Mouse (Mus musculus) intestine, embryonic 15.5 days (tissue): ENCODE results near the gene Polrmt. TPM values are rescaled to one million over a fixed set of nuclear protein-coding genes. Genes with fewer than 3 reads are reported as not detected.

Source experiments
- ATAC-seq: fragments of 200-750 bp; cut with Nextera tagmentation; 2 replicates; pipeline ENCODE4 v1.8.0; 2017; ENCODE audit warnings: moderate TSS enrichment, moderate library complexity
- H3K27ac ChIP-seq: fragments of 300-500 bp; sonication (generic); 2 replicates; pipeline ENCODE4 v1.5.1; 2015; ENCODE audit warnings: mild to moderate bottlenecking, inconsistent platforms
- H3K27me3 ChIP-seq: fragments of 300-500 bp; sonication (generic); replicated peaks from 2 replicates; pipeline ENCODE4 v1.6.1; 2015; ENCODE audit warnings: inconsistent platforms
- H3K36me3 ChIP-seq: fragments of 300-500 bp; sonication (generic); 2 replicates; pipeline ENCODE4 v1.6.1; 2015; ENCODE audit warnings: inconsistent platforms
- H3K4me1 ChIP-seq: fragments of 300-500 bp; sonication (generic); replicated peaks from 2 replicates; pipeline ENCODE4 v1.6.1; 2015; ENCODE audit warnings: inconsistent platforms
- H3K4me2 ChIP-seq: fragments of 300-500 bp; sonication (generic); replicated peaks from 2 replicates; pipeline ENCODE4 v1.6.1; 2015; ENCODE audit warnings: mild to moderate bottlenecking, inconsistent platforms
- H3K4me3 ChIP-seq: fragments of 300-500 bp; sonication (generic); replicated peaks from 2 replicates; pipeline ENCODE4 v1.5.1; 2015; ENCODE audit warnings: inconsistent platforms
- H3K9ac ChIP-seq: fragments of 300-500 bp; sonication (generic); 2 replicates; pipeline ENCODE4 v1.6.1; 2015; ENCODE audit warnings: inconsistent platforms
- H3K9me3 ChIP-seq: fragments of 300-500 bp; sonication (generic); 2 replicates; pipeline ENCODE4 v1.6.1; 2016; ENCODE audit warnings: inconsistent platforms
- WGBS: fragments of 180-500 bp; shearing (Covaris S2); methylation state at CpG from one replicate; pipeline ENCODE4 v1.1.7; 2015; 5-methylcytosine and 5-hydroxymethylcytosine counted together
- polyA plus RNA-seq: library from polyadenylated mRNA; unstranded; fragments of >200 nt; fragmentation: Nextera tagmentation; extraction: Ambion mirVana; gene quantifications from 2 replicates; pipeline ENCODE4 v1.2.1, GENCODE M21; 2015

The Polrmt gene
- polyA plus RNA-seq, 1 experiment from 2014 or later: 37.8 TPM

DNA sequence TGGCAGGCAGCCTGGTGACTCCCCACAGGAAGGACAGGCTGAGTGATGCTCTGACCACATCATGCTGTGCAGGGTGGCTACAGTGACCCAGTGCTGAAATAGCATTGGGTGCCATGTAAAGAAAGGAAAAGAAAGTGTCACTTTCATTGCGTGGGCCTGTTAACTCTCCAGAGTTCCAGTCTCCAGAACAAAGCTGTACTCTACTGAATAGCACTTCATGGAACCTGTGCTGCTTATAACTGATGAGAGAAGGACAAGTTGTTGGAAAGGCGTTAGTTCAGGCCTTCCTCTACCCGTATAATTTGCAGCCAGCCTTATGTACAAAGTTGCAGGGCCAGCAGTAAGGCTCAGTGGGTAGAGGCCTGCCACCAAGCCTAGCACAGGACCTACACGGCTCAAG lies 57.7 kb downstream of the Polrmt start, which contains the start of gene Gzmm:
TSS of gene Gzmm (plus strand) at position 301 of the 400 bp plus-strand sequence.
- Histone ChIP-seq H3K9ac (no peak within 1 kb of the TSS), H3K4me1 (peaks cover 7% of the 10 kb centered on the region), H3K9me3 (no peaks in the 10 kb centered on the region), H3K27me3 (no peaks in the 10 kb centered on the region), H3K4me2 (no peak within 1 kb of the TSS), H3K4me3 (no peak within 1 kb of the TSS), H3K27ac (no peak within 1 kb of the TSS), H3K36me3 (peaks cover 43% of the 10 kb centered on the region)
- 71% methylated on average over 4 of the region's 4 CpGs for WGBS
- no peak for ATAC-seq

DNA sequence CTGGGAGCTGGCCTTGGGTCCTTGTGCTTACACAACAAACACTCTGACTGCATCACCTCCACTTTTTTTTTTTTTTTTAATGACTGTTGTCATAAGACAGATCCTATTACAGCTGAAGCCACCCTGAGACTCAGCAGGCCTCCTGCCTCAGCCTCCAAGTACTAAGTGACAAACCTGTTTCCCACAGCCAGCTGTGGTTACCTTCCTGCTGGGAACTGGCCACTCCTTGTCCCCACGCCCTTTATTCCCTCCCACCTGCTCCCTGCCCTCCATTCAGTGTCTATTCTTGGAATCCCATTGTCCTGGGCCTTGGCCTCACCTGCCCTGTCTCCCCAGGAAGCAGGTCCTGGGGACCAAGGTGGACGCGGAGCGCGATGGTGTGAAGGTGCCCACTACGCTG lies 58.9 kb downstream of the Polrmt start:
- no peak for ATAC-seq
- Histone ChIP-seq H3K9me3 (no peaks in the 10 kb centered on the region), H3K9ac (no peak overlapping the region), H3K27ac (no peak overlapping the region), H3K4me3 (no peak overlapping the region), H3K36me3 (peaks cover 43% of the 10 kb centered on the region), H3K4me1 (peaks cover 15% of the 10 kb centered on the region), H3K4me2 (no peak overlapping the region), H3K27me3 (no peaks in the 10 kb centered on the region)
- 91% methylated on average over 6 of the region's 6 CpGs for WGBS

DNA sequence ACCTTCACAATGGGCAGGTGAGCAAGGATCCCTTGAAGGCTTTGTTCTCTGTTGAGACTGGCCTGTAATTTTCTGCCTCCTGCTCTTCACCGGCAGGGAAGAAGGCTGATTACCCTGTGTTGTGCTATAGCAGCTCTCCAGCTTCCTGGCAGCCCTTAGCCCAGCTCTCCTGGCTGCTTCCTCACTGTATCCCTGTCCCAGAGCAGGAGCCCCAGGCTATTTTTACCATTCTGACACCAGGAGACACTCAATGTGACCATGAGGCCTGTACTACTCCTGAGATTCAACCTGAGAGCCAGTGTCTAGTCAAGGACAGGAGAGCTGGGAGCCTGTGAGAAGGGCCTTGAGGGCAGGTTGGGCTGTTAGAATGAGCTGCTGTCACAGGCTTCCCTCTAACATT lies 59.7 kb downstream of the Polrmt start:
- Histone ChIP-seq H3K27ac (no peak overlapping the region), H3K4me2 (no peak overlapping the region), H3K4me3 (no peak overlapping the region), H3K9me3 (no peaks in the 10 kb centered on the region), H3K4me1 (peaks cover 15% of the 10 kb centered on the region), H3K36me3 (peaks cover 43% of the 10 kb centered on the region), H3K9ac (no peak overlapping the region), H3K27me3 (no peaks in the 10 kb centered on the region)
- 96% methylated on average over 1 of the region's 1 CpGs for WGBS
- no peak for ATAC-seq

DNA sequence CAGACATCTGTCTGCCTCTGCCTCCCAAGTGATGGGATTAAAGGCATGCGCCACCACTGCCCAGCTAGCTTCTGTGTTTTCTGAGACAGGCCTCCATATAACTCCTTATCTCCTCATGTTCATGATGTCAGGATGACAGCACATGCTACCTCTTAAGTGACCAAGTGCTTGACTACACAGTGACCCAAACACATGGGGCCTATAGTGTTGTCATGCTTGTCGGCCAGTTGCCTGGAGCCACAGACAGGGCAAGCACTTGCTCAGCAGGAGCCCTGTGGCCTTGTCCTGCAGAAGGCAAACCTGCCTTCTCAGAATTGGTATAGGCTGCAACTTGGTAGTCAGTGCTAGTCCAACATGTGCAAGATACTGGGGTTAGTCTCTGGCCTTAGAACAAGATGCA lies 60.2 kb downstream of the Polrmt start:
- H3K4me2 ChIP-seq: no peak overlapping the region
- H3K9me3 ChIP-seq: no peaks in the 10 kb centered on the region
- H3K27ac ChIP-seq: no peak overlapping the region
- no peak for ATAC-seq
- no peak overlapping the region for H3K9ac ChIP-seq
- H3K36me3 ChIP-seq: peaks cover 43% of the 10 kb centered on the region
- H3K4me3 ChIP-seq: no peak overlapping the region
- H3K4me1 ChIP-seq: peaks cover 15% of the 10 kb centered on the region
- 81% methylated on average over 2 of the region's 2 CpGs for WGBS
- no peaks in the 10 kb centered on the region for H3K27me3 ChIP-seq

Other genes with a start within 250 kb of the Polrmt start
- gene Plpp2, start 212.8 kb downstream of the Polrmt start, polyA plus RNA-seq: 106 and 121 TPM in 2 replicates
- 40.5 and 44.3 TPM in 2 replicates for gene Mier2, start 191.4 kb downstream of the Polrmt start, polyA plus RNA-seq
- gene Theg, start 159.2 kb downstream of the Polrmt start, polyA plus RNA-seq: not detected in 2 replicates
- gene C2cd4c, start 132.6 kb downstream of the Polrmt start, polyA plus RNA-seq: 0.05 and 0.06 TPM in 2 replicates
- 7.6 and 8.2 TPM in 2 replicates for gene Shc2, start 108.7 kb downstream of the Polrmt start, polyA plus RNA-seq
- gene Odf3l2, start 100.8 kb downstream of the Polrmt start, polyA plus RNA-seq: not detected in 2 replicates
- gene Madcam1, start 82.0 kb downstream of the Polrmt start, polyA plus RNA-seq: 23.6 and 28.6 TPM in 2 replicates
- 62.8 and 63.0 TPM in 2 replicates for gene Tpgs1, start 77.2 kb downstream of the Polrmt start, polyA plus RNA-seq
- 137 and 144 TPM in 2 replicates for gene Cdc34, start 64.4 kb downstream of the Polrmt start, polyA plus RNA-seq
- 0.52 and 0.76 TPM in 2 replicates for gene Gzmm, start 57.6 kb downstream of the Polrmt start, polyA plus RNA-seq
- gene Bsg, start 42.1 kb downstream of the Polrmt start, polyA plus RNA-seq: 1,119 and 1,131 TPM in 2 replicates
- gene Hcn2, start 29.9 kb downstream of the Polrmt start, polyA plus RNA-seq: 0.18 and 0.23 TPM in 2 replicates
- gene Fgf22, start 8.5 kb upstream of the Polrmt start, polyA plus RNA-seq: 0.09 and 0.28 TPM in 2 replicates
- gene Rnf126, start 20.4 kb upstream of the Polrmt start, polyA plus RNA-seq: 89.8 and 91.6 TPM in 2 replicates
- gene Fstl3, start 30.7 kb upstream of the Polrmt start, polyA plus RNA-seq: 14.0 and 16.1 TPM in 2 replicates
- 0.09 TPM in 1 of 2 replicates, not detected in the other for gene Prss57, start 44.4 kb upstream of the Polrmt start, polyA plus RNA-seq
- gene Palm, start 47.0 kb upstream of the Polrmt start, polyA plus RNA-seq: 48.1 and 48.5 TPM in 2 replicates
- 141 and 154 TPM in 2 replicates for gene Misp, start 74.4 kb upstream of the Polrmt start, polyA plus RNA-seq
- gene Ptbp1, start 107.8 kb upstream of the Polrmt start, polyA plus RNA-seq: 307 and 314 TPM in 2 replicates
- gene Prtn3, start 127.9 kb upstream of the Polrmt start, polyA plus RNA-seq: 3.7 and 3.9 TPM in 2 replicates
- 31.3 and 32.7 TPM in 2 replicates for gene Plppr3, start 128.1 kb upstream of the Polrmt start, polyA plus RNA-seq
- gene Elane, start 139.7 kb upstream of the Polrmt start, polyA plus RNA-seq: 1.1 and 2.6 TPM in 2 replicates
- not detected in 2 replicates for gene Cfd, start 144.3 kb upstream of the Polrmt start, polyA plus RNA-seq
- gene Med16, start 162.3 kb upstream of the Polrmt start, polyA plus RNA-seq: 37.3 and 39.8 TPM in 2 replicates
- gene Gm26602, start 164.3 kb upstream of the Polrmt start, polyA plus RNA-seq: 17.7 TPM in 1 of 2 replicates, not detected in the other
- 0.52 and 1.1 TPM in 2 replicates for gene Kiss1r, start 170.4 kb upstream of the Polrmt start, polyA plus RNA-seq
- gene R3hdm4, start 174.6 kb upstream of the Polrmt start, polyA plus RNA-seq: 108 and 116 TPM in 2 replicates
- 18.7 and 19.0 TPM in 2 replicates for gene Arid3a, start 180.5 kb upstream of the Polrmt start, polyA plus RNA-seq
- 90.3 and 94.8 TPM in 2 replicates for gene Wdr18, start 213.6 kb upstream of the Polrmt start, polyA plus RNA-seq
- 0.11 TPM in 2 replicates for gene Grin3b, start 224.1 kb upstream of the Polrmt start, polyA plus RNA-seq
- 18.1 and 19.6 TPM in 2 replicates for gene Tmem259, start 237.7 kb upstream of the Polrmt start, polyA plus RNA-seq
- 239 and 242 TPM in 2 replicates for gene Cnn2, start 242.0 kb upstream of the Polrmt start, polyA plus RNA-seq
- gene Abca7, start 249.9 kb upstream of the Polrmt start, polyA plus RNA-seq: 3.0 and 3.7 TPM in 2 replicates